Mouse (Mus musculus) midbrain, embryonic 16.5 days (tissue): ENCODE results near the gene Krtap7-1. TPM values are rescaled to one million over a fixed set of nuclear protein-coding genes. Genes with fewer than 3 reads are reported as not detected.

ENCODE experiments used
- ATAC-seq: fragments of 200-750 bp; cut with Nextera tagmentation; 2 replicates; pipeline ENCODE4 v1.8.0; 2017; ENCODE audit warnings: moderate TSS enrichment
- H3K27ac ChIP-seq: fragments of 300-500 bp; sonication (generic); 2 replicates; pipeline ENCODE4 v1.5.1; 2014; ENCODE audit warnings: mild to moderate bottlenecking, low read length, mixed read lengths
- H3K27me3 ChIP-seq: fragments of 300-500 bp; sonication (generic); 2 replicates; pipeline ENCODE4 v1.6.1; 2014; ENCODE audit warnings: low read depth, low read length, mixed read lengths; ENCODE audit not compliant: control insufficient read depth, insufficient read depth
- H3K36me3 ChIP-seq: fragments of 300-500 bp; sonication (generic); 2 replicates; pipeline ENCODE4 v1.6.1; 2014; ENCODE audit warnings: mild to moderate bottlenecking, low read length, moderate library complexity, mixed read lengths; ENCODE audit not compliant: control insufficient read depth, insufficient read depth
- H3K4me1 ChIP-seq: fragments of 300-500 bp; sonication (generic); 2 replicates; pipeline ENCODE4 v1.6.1; 2014; ENCODE audit warnings: mild to moderate bottlenecking, low read length, mixed read lengths; ENCODE audit not compliant: control insufficient read depth, insufficient read depth
- H3K4me2 ChIP-seq: fragments of 300-500 bp; sonication (generic); 2 replicates; pipeline ENCODE4 v1.6.1; 2014; ENCODE audit warnings: mild to moderate bottlenecking, low read length, mixed read lengths
- H3K4me3 ChIP-seq: fragments of 300-500 bp; sonication (generic); 2 replicates; pipeline ENCODE4 v1.5.1; 2014; ENCODE audit warnings: low read depth, mild to moderate bottlenecking, low read length, moderate library complexity, mixed read lengths
- H3K9ac ChIP-seq: fragments of 300-500 bp; sonication (generic); 2 replicates; pipeline ENCODE4 v1.6.1; 2014; ENCODE audit warnings: low read depth, low read length, mixed read lengths
- H3K9me3 ChIP-seq: fragments of 300-500 bp; sonication (generic); replicated peaks from 2 replicates; pipeline ENCODE4 v1.6.1; 2014; ENCODE audit warnings: mild to moderate bottlenecking, low read length, mixed read lengths; ENCODE audit not compliant: control insufficient read depth, poor library complexity, severe bottlenecking
- WGBS: fragments of 180-500 bp; shearing (Covaris S2); extraction: QIAGEN DNeasy Blood & Tissue Kit; methylation state at CpG from one replicate; pipeline ENCODE4 v1.1.7; 2014; 5-methylcytosine and 5-hydroxymethylcytosine counted together
- polyA plus RNA-seq: library from polyadenylated mRNA; unstranded; fragments of >200 nt; fragmentation: Nextera tagmentation; extraction: Ambion mirVana; gene quantifications from 2 replicates; pipeline ENCODE4 v1.2.1, GENCODE M21; 2015

The Krtap7-1 gene
- polyA plus RNA-seq: not detected in 2 replicates

- Histone ChIP-seq H3K9ac (no peak within 1 kb of the TSS), H3K36me3 (no peaks in the 10 kb centered on the region), H3K9me3 (no peaks in the 10 kb centered on the region), H3K4me2 (no peak within 1 kb of the TSS), H3K4me3 (no peak within 1 kb of the TSS), H3K27ac (no peak within 1 kb of the TSS), H3K4me1 (peaks cover 3% of the 10 kb centered on the region; the same call in 1 of the 2 replicates), H3K27me3 (no peaks in the 10 kb centered on the region)
- ATAC-seq: no peak
- 94% methylated on average over 4 of the region's 4 CpGs for WGBS
These were observed at the start of gene Krtap7-1 for GRCm38 (mm10) chr16:89508223-89508622. Gene Krtap7-1, minus strand, starts transcription at chr16:89508323.

- Histone ChIP-seq H3K27ac (no peak overlapping the region), H3K9me3 (no peaks in the 10 kb centered on the region), H3K4me1 (no peaks in the 10 kb centered on the region), H3K9ac (no peak overlapping the region), H3K4me2 (no peak overlapping the region), H3K27me3 (no peaks in the 10 kb centered on the region), H3K36me3 (no peaks in the 10 kb centered on the region), H3K4me3 (no peak overlapping the region)
- ATAC-seq: no peak
These were observed 42.2 kb upstream of the Krtap7-1 start for GRCm38 (mm10) chr16:89550298-89550697.

GRCm38 (mm10) chr16:89538031-89538484, 29.9 kb upstream of the Krtap7-1 start:
- whole genome bisulfite sequencing: 30% methylated on average over 5 of the region's 5 CpGs

GRCm38 (mm10) chr16:89537349-89537748, 29.2 kb upstream of the Krtap7-1 start:
- H3K36me3 ChIP-seq: no peaks in the 10 kb centered on the region
- ATAC-seq: no peak
- no peaks in the 10 kb centered on the region for H3K27me3 ChIP-seq
- H3K4me2 ChIP-seq: no peak overlapping the region
- 69% methylated on average over 6 of the region's 6 CpGs for WGBS
- no peak overlapping the region for H3K27ac ChIP-seq
- H3K4me1 ChIP-seq: peaks cover 2% of the 10 kb centered on the region; the same call in 1 of the 2 replicates
- no peak overlapping the region for H3K4me3 ChIP-seq
- H3K9ac ChIP-seq: no peak overlapping the region
- no peaks in the 10 kb centered on the region for H3K9me3 ChIP-seq

More at GRCm38 (mm10) chr16:89538031-89538484, 29.9 kb upstream of the Krtap7-1 start:
- Histone ChIP-seq H3K27ac (no peak overlapping the region), H3K4me2 (no peak overlapping the region), H3K4me1 (peaks cover 2% of the 10 kb centered on the region; the same call in 1 of the 2 replicates), H3K9ac (no peak overlapping the region), H3K27me3 (no peaks in the 10 kb centered on the region), H3K36me3 (no peaks in the 10 kb centered on the region), H3K4me3 (no peak overlapping the region), H3K9me3 (no peaks in the 10 kb centered on the region)
- ATAC-seq: 0 out of 2 replicates have a peak, but pooled peaks have one; percentile 17

GRCm38 (mm10) chr16:89530547-89530946, 22.4 kb upstream of the Krtap7-1 start:
- Histone ChIP-seq H3K4me2 (no peak overlapping the region), H3K9me3 (no peaks in the 10 kb centered on the region), H3K9ac (0 out of 2 replicates have a peak overlapping the region, but pooled peaks have one; percentile 15), H3K36me3 (no peaks in the 10 kb centered on the region), H3K27ac (peak overlapping the region; percentile 77), H3K4me1 (peaks cover 28% of the 10 kb centered on the region), H3K27me3 (no peaks in the 10 kb centered on the region), H3K4me3 (no peak overlapping the region)
- WGBS: 2% methylated on average over 7 of the region's 7 CpGs
- peak; percentile 85 for ATAC-seq

- Histone ChIP-seq H3K27ac (peak overlapping the region; percentile 77), H3K4me2 (no peak overlapping the region)
- ATAC-seq: peak; percentile 52
These were observed 21.7 kb upstream of the Krtap7-1 start for GRCm38 (mm10) chr16:89529846-89530245.

GRCm38 (mm10) chr16:89528380-89528779, 20.3 kb upstream of the Krtap7-1 start:
- Histone ChIP-seq H3K4me3 (no peak overlapping the region), H3K9ac (no peak overlapping the region), H3K27ac (peak overlapping the region; percentile 38; the same call in 1 of the 2 replicates), H3K27me3 (no peaks in the 10 kb centered on the region), H3K4me2 (no peak overlapping the region), H3K36me3 (no peaks in the 10 kb centered on the region), H3K4me1 (peaks cover 28% of the 10 kb centered on the region), H3K9me3 (no peaks in the 10 kb centered on the region)
- WGBS: 21% methylated on average over 3 of the region's 3 CpGs
- ATAC-seq: peak; percentile 63

More at GRCm38 (mm10) chr16:89529846-89530245, 21.7 kb upstream of the Krtap7-1 start:
- no peaks in the 10 kb centered on the region for H3K36me3 ChIP-seq
- WGBS: 40% methylated on average over 7 of the region's 7 CpGs
- no peaks in the 10 kb centered on the region for H3K27me3 ChIP-seq
- H3K9me3 ChIP-seq: no peaks in the 10 kb centered on the region
- 0 out of 2 replicates have a peak overlapping the region, but pooled peaks have one; percentile 27 for H3K9ac ChIP-seq
- H3K4me1 ChIP-seq: peaks cover 28% of the 10 kb centered on the region
- H3K4me3 ChIP-seq: no peak overlapping the region

GRCm38 (mm10) chr16:89520996-89521395, 12.9 kb upstream of the Krtap7-1 start:
- Histone ChIP-seq H3K27me3 (no peaks in the 10 kb centered on the region), H3K27ac (no peak overlapping the region), H3K36me3 (no peaks in the 10 kb centered on the region), H3K9ac (no peak overlapping the region), H3K4me2 (no peak overlapping the region), H3K4me1 (0 out of 2 replicates have a peak, but pooled peaks cover 3% of the 10 kb centered on the region), H3K4me3 (no peak overlapping the region), H3K9me3 (no peaks in the 10 kb centered on the region)
- ATAC-seq: no peak
- WGBS: 94% methylated on average over 4 of the region's 4 CpGs

GRCm38 (mm10) chr16:89520555-89520954, 12.4 kb upstream of the Krtap7-1 start:
- H3K27me3 ChIP-seq: no peaks in the 10 kb centered on the region
- 0 out of 2 replicates have a peak, but pooled peaks cover 3% of the 10 kb centered on the region for H3K4me1 ChIP-seq
- no peak overlapping the region for H3K4me2 ChIP-seq
- ATAC-seq: peak; percentile 67; the same call in 1 of the 2 replicates
- no peak overlapping the region for H3K9ac ChIP-seq
- H3K4me3 ChIP-seq: no peak overlapping the region
- H3K36me3 ChIP-seq: no peaks in the 10 kb centered on the region
- WGBS: 91% methylated on average over 2 of the region's 2 CpGs
- no peak overlapping the region for H3K27ac ChIP-seq
- H3K9me3 ChIP-seq: no peaks in the 10 kb centered on the region
